Mouse (Mus musculus): ENCODE data around the gene Tex37.

Tex37 gene

DNA sequence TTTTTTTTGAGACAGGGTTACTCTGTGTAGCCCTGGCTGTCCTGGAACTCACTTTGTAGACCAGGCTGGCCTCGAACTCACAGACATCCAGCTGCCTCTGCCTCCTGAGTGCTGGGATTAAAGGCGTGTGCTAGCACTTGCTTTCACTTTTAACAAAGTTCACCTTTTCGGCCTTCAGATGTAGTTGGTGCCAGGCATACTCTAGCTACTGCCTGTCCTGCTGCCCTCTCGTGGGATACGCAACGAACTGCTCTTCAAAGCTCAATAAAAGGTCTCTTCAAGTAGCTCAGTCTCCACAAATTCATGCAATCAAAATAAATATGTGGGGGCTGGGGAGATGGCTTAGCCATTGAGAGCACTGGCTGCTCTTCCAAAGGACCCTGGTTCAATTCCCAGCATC lies 20.6 kb downstream of the Tex37 start:
- intact Hi-C loops (cut with DNase I), result no loop called here

DNA sequence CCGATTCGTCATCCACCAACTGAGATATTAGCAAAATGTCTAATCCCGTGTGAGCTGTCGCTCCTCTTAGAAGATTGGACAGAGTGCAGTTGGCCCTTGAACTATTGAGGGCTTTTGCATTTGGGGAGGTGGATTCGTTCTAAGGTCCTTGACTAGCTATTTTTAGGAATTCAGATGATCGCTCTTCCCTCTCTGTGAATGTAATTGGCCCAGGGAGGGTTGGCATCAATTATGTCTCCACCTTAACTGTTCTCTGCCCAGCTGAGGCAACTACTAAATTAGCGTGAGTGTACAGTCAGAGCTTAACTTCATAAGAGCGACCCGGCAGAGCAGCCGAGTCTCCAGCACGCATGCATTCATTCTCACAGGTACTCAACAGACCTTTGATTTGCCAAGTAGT lies 30.7 kb downstream of the Tex37 start:
- intact Hi-C loops (cut with DNase I), result no loop called here

DNA sequence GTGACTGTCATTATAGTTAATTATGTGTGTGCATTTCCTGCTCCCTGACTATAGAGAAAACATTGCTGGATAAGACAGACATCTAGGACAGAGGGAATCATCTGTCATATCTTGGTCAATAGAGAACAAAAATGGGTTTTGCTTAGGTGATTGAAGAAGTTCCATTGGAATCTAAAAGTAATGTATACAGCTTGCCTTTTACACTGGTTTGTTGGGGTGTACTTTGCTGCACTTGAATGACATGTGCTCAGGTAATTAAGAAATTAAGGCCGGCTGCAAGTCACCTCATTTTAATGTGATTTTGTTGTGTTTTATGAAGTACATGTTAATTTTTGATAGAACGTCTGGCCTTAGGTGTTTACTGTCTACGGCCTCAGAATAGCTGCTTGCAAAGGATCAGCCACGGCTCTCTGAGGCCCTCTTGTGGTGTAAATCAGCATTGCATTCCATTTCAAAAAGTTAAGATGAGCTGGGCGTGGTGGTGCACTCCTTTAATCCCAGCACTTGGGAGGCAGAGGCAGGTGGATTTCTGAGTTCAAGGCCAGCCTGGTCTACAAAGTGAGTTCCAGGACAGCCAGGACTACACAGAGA lies 37.9 kb downstream of the Tex37 start:
- intact Hi-C loops (cut with DNase I), result loop anchor here (1.0 kb wide), 1 partner anchor 69 kb away; no protein-coding TSS in a partner anchor

DNA sequence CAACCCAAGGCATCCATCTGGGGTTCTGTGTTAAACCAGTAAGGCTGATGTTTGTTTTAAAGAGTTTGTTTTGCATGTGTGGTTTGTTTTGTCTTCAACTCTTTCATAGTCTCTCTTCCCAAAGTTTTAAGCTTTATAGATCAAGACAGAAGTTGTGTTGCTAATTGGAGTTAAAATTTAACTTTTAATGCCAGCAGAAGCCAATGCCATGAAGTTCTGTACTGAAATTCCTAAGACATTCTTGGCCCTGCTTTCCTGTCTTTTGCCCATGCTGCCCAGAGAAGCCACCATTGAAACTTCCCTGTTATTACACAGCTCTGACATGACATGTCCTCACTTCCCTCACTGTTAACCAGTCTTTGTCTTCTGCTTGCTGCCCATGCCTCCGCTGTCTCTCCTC lies 43.7 kb downstream of the Tex37 start:
- intact Hi-C loops (cut with DNase I), result no loop called here

DNA sequence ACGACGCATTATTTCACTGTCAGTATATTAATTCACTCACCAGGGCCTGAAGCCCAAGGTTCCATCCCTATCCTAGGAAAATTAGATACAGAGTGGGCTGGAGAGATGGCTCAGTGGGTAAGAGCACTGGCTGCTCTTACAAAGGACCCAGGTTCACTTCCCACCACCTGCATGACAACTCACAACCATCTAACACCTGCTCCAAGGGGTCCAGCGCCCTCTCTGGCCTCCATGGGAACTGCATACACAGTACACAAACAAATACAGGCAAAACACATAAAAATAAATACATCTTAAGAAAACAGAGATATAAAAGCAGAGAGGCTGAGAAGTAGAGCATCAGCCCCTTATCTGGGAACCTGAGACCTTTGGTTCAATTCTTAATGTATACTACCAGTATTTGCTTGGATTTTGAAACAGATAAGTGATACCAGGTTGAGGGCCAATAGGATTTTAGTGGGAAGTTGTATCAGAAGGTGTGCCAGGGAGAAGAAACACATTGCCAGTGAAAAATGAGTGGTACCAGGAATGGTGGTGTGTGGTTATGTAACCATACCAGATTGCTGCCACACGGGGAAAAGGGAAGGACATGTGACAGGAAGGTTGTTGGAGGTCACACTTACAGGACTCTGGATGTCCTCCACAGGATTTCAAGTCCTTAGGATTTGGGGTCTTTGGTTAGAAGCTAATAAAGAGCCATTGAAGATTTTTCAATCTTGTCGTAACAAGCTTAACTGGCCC lies 44.5 kb downstream of the Tex37 start:
- intact Hi-C loops (cut with DNase I), result no loop called here

DNA sequence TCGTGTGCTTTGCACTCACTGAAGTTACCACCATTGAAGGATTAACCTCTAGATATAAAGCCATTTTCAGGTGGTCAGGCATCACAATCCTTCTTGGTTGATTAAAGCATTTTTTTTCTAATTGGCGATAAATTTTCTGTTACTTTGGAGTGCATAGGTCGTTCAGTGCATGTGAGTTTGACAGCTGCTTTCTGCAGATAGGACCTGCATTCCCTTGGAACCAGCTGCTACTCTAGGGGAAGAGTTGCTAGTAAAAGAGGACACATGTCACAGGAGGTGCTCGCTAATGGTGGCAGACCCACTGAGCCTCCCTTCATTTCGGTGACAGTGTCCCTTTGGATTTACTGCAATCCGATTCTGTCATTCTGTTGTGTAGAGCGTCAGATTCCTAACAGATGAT lies 46.2 kb downstream of the Tex37 start:
- intact Hi-C loops (cut with DNase I), result no loop called here

DNA sequence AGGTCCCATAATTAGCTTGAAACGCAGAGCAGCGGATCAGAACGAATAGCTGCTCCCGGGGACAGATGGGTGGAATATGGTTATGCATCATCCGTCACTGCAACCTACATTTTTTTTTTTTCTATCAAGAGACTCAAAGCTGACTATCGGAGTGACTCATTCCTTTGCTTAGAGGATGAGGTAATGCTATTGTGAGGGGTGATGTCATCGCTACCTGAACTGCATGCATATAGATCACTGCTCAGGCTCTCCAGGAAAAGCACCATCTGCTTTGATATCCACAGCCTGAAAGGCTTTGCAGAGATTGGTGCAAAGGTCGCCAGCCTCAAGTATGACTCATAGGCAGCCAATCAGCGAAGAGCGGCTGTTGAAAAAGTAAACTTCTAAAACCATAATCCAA lies 46.6 kb downstream of the Tex37 start:
- intact Hi-C loops (cut with DNase I), result no loop called here

DNA sequence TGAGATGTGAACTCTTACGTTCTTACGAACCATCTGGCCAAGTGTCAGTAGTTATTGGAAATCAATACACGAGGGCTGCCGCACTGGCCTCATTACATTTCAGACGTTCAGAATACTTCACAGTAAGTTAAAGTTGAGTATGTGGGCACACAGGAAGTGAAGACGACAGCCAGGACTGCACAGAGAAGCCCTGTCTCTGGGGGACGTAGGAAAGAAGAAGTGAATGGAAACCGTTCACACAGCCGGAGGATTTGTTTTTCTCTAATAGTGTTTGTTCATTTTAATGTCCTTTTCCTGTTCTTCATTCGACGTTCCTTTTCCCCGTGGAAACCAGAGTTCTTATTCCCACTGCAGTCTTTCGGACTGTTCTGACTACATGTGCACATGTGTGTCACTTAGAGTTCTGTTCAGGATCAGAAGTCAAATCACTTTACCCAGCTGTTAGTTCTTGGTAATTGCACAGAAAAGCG lies 47.2 kb downstream of the Tex37 start:
- intact Hi-C loops (cut with DNase I), result no loop called here

DNA sequence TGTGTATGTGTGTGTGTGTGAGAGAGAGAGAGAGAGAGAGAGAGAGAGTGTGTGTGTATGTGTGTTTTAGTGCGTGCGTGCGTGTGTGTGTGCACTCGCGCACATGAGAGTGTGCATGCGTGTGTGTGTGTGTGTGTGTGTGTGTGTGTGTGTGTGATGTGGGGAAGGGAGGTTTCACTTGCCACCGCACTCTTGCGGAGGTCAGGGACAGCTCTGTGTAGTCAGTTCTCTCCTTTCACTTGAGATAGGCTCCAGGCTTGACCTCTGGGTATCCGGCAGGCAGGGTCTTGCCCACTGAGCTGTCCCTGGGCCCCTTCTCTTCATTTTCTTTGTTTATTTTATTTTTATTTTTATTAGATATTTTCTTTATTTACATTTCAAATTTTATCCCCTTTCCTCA lies 51.4 kb downstream of the Tex37 start:
- intact Hi-C loops (cut with DNase I), result no loop called here

DNA sequence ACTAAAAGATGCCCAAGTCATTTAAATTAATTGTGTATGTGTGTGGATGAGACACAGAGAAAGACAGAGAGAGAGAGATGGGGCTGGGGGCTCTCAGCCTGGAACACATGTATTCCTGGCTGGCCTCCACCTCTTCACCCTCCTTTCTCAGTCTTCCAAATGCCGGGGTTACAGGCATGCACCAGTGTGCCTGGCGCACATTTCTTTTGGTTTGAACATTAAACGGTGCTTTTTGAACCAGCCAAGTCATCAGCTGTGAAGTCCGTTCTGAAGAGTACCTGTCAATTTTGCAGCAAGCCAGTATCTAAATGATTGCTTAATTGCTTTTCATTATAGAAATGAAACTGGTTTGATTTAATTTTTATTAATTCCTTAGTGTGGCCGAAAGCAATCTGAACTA lies 52.0 kb downstream of the Tex37 start:
- intact Hi-C loops (cut with DNase I), result no loop called here

DNA sequence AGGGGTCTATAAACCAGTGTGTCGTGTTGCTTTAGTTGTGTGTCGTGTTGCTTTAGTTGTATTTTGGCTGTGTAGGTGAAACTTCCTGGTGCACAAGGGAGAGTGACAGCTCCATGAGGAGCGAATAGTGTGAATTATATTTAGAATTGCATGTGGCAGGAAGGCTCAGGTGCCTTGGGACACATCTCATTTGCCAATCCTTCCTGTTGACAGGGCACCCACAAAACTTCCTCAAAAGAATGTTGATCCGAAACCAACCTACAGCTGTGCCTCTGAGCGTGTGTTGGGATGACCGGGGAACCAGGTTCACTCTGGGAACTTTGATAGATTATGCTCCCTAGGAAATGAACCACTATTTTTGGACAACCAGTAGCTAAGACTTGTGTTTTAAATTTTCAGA lies 54.4 kb downstream of the Tex37 start:
- intact Hi-C loops (cut with DNase I), result no loop called here
